Mouse (Mus musculus): Measurements from ENCODE around the gene Pax7.

Pax7 gene

GRCm38 (mm10) chr4:139811901-139812300 is 21.4 kb downstream of the Pax7 start:
- no peak for DNase-seq (ENCODE audit: low read depth, low spot score)

- DNase-seq (ENCODE audit: low read depth, low spot score) = no peak
Measured at GRCm38 (mm10) chr4:139811475-139811874, 21.9 kb downstream of the Pax7 start.

- DNase-seq (ENCODE audit: low read depth, low spot score) = no peak
Measured at GRCm38 (mm10) chr4:139810762-139811438, 22.4 kb downstream of the Pax7 start.

GRCm38 (mm10) chr4:139809381-139809820 is 23.9 kb downstream of the Pax7 start:
- DNase-seq (ENCODE audit: low read depth, low spot score) = no peak

- DNase-seq (ENCODE audit: low read depth, low spot score) = no peak
Measured at GRCm38 (mm10) chr4:139807820-139808219, 25.5 kb downstream of the Pax7 start.

- no peak for DNase-seq (ENCODE audit: low read depth, low spot score)
Measured at GRCm38 (mm10) chr4:139807191-139807808, 26.0 kb downstream of the Pax7 start.

GRCm38 (mm10) chr4:139804896-139805295 is 28.4 kb downstream of the Pax7 start:
- no peak for DNase-seq (ENCODE audit: low read depth, low spot score)

GRCm38 (mm10) chr4:139803981-139804380 is 29.3 kb downstream of the Pax7 start:
- DNase-seq (ENCODE audit: low read depth, low spot score) = no peak

GRCm38 (mm10) chr4:139799436-139800100 is 33.8 kb downstream of the Pax7 start:
- no peak for DNase-seq (ENCODE audit: low read depth, low spot score)

- no peak for DNase-seq (ENCODE audit: low read depth, low spot score)
Measured at GRCm38 (mm10) chr4:139797344-139797743, 36.0 kb downstream of the Pax7 start.

GRCm38 (mm10) chr4:139796115-139796514 is 37.2 kb downstream of the Pax7 start:
- no peak for DNase-seq (ENCODE audit: low read depth, low spot score)

- no peak for DNase-seq (ENCODE audit: low read depth, low spot score)
Measured at GRCm38 (mm10) chr4:139791168-139791567, 42.2 kb downstream of the Pax7 start.

GRCm38 (mm10) chr4:139789772-139790171 is 43.6 kb downstream of the Pax7 start:
- DNase-seq (ENCODE audit: low read depth, low spot score) = no peak

- no peak for DNase-seq (ENCODE audit: low read depth, low spot score)
Measured at GRCm38 (mm10) chr4:139782926-139783467, 50.3 kb downstream of the Pax7 start.

- DNase-seq (ENCODE audit: low read depth, low spot score) = peak; percentile 35
Measured at GRCm38 (mm10) chr4:139771125-139771631, 62.1 kb downstream of the Pax7 start.

- no peak for DNase-seq (ENCODE audit: low read depth, low spot score)
Measured at GRCm38 (mm10) chr4:139767823-139768222, 65.5 kb downstream of the Pax7 start.

GRCm38 (mm10) chr4:139767115-139767718 is 66.1 kb downstream of the Pax7 start:
- DNase-seq (ENCODE audit: low read depth, low spot score) = no peak

GRCm38 (mm10) chr4:139761911-139762310 is 71.4 kb downstream of the Pax7 start:
- no peak for DNase-seq (ENCODE audit: low read depth, low spot score)

- no peak for DNase-seq (ENCODE audit: low read depth, low spot score)
Measured at GRCm38 (mm10) chr4:139760736-139761135, 72.6 kb downstream of the Pax7 start.

- no peak for DNase-seq (ENCODE audit: low read depth, low spot score)
Measured at GRCm38 (mm10) chr4:139758512-139759340, 74.6 kb downstream of the Pax7 start.

- no peak for DNase-seq (ENCODE audit: low read depth, low spot score)
Measured at GRCm38 (mm10) chr4:139756931-139757330, 76.4 kb downstream of the Pax7 start.
